Mouse (Mus musculus): Measurements from ENCODE around the gene Fv1. TPM values are rescaled to one million over a fixed set of nuclear protein-coding genes. Genes with fewer than 3 reads are reported as not detected.
A peak's percentile ranks its signal among the peaks of the same experiment; 100 is the strongest.
"Not testable (repeated sequence)": the region's sequence is repeated elsewhere in the genome, so short reads cannot be mapped to it uniquely, and the experiment has no call there.

Gene Fv1
- polyA plus RNA-seq, 1 experiment, result not detected

- 91% methylated on average over 3 of the region's 3 CpGs for WGBS
- H3K4me1 ChIP-seq (ENCODE audit: control insufficient read depth, insufficient read depth, low read length), result no peaks in the 10 kb centered on the region; the same call in 1 of the 2 replicates
Observed at GRCm38 (mm10) chr4:147862051-147862450, 6.7 kb upstream of the Fv1 start.

GRCm38 (mm10) chr4:147865651-147866050 is 3.1 kb upstream of the Fv1 start:
- 95% methylated on average over 6 of the region's 6 CpGs for WGBS
- Histone ChIP-seq H3K27ac (ENCODE audit: insufficient read depth, low read depth, low read length) (no peak overlapping the region), H3K4me3 (ENCODE audit: insufficient read depth, low read depth, low read length) (no peak overlapping the region), H3K4me1 (ENCODE audit: control insufficient read depth, insufficient read depth, low read length) (peaks cover 6% of the 10 kb centered on the region)
- no peak for TF ChIP-seq CTCF (IDR thresholded peaks at IDR 0.05; ENCODE audit: insufficient read depth, low read depth, low read length)
- TF ChIP-seq POLR2A (IDR thresholded peaks at IDR 0.05; ENCODE audit: insufficient read depth, low read depth, low read length), result no peak

More at GRCm38 (mm10) chr4:147862051-147862450, 6.7 kb upstream of the Fv1 start:
- Histone ChIP-seq H3K27ac (ENCODE audit: insufficient read depth, low read depth, low read length) (no peak overlapping the region), H3K4me3 (ENCODE audit: insufficient read depth, low read depth, low read length) (no peak overlapping the region)
- TF ChIP-seq CTCF (IDR thresholded peaks at IDR 0.05; ENCODE audit: insufficient read depth, low read depth, low read length) (no peak), POLR2A (IDR thresholded peaks at IDR 0.05; ENCODE audit: insufficient read depth, low read depth, low read length) (no peak)

- Histone ChIP-seq H3K27ac (ENCODE audit: insufficient read depth, low read depth, low read length) (no peak overlapping the region), H3K4me1 (ENCODE audit: control insufficient read depth, insufficient read depth, low read length) (peaks cover 6% of the 10 kb centered on the region), H3K4me3 (ENCODE audit: insufficient read depth, low read depth, low read length) (no peak overlapping the region)
- WGBS, result 95% methylated on average over 9 of the region's 9 CpGs
- TF ChIP-seq CTCF (IDR thresholded peaks at IDR 0.05; ENCODE audit: insufficient read depth, low read depth, low read length), result no peak
- TF ChIP-seq POLR2A (IDR thresholded peaks at IDR 0.05; ENCODE audit: insufficient read depth, low read depth, low read length), result no peak
Observed at GRCm38 (mm10) chr4:147866056-147866455, 2.7 kb upstream of the Fv1 start.

- WGBS, result 40% methylated on average over 3 of the region's 3 CpGs
- H3K4me3 ChIP-seq (ENCODE audit: insufficient read depth, low read depth, low read length); H3K4me1 ChIP-seq (ENCODE audit: control insufficient read depth, insufficient read depth, low read length); H3K27ac ChIP-seq (ENCODE audit: insufficient read depth, low read depth, low read length): not testable (repeated sequence)
Observed at GRCm38 (mm10) chr4:147866793-147867192, 2.0 kb upstream of the Fv1 start.

DNA sequence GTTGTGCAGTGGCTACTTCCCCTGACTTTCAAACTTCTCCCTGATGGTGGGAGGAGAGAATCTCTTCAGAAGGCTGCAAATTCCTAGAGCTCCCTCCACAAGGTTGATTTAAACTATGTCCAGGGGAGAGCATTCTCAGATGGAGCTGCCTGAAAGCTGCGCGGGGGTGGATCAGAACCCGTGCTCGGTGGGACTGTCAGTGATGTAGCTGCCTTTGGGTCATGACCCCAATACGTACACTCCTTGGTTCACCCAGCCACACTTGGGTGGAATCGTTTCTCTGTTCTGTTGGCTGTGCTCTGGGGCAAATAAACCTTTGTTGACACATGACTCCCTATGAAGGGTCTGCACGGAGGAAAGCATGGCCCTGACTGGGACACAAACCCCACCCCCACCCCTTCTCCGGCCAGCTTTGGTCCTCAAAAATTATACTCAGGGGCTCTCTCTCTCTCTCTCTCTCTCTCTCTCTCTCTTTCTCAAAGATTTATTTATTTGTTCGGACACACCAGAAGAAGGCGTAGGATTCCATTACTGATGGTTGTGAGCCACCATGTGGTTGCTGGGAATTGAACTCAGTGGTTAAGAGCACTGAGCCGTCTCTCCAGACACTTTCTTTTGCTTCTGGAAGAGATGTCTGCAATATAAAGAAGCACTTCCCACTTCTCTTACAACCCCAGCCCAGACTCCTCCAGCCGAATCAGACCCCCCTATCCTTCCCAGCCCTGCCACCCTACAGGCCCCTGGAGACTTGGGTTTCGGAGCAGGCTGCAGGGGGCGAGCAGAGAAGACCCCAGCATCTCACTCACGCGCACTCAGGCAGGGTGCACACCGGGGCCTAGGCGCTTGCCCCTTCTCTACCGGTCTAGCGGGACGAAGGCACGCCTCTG is 973 bp upstream of the Fv1 start:
- 6% methylated on average over 22 of the region's 22 CpGs for WGBS
- TF ChIP-seq CTCF (IDR thresholded peaks at IDR 0.05; ENCODE audit: insufficient read depth, low read depth, low read length) (no peak), POLR2A (IDR thresholded peaks at IDR 0.05; ENCODE audit: insufficient read depth, low read depth, low read length) (no peak)
- H3K27ac ChIP-seq (ENCODE audit: insufficient read depth, low read depth, low read length), result peak overlapping the region; percentile 29; the same call in 1 of the 2 replicates
- H3K4me3 ChIP-seq (ENCODE audit: insufficient read depth, low read depth, low read length), result peak overlapping the region; percentile 92
- peaks cover 6% of the 10 kb centered on the region for H3K4me1 ChIP-seq (ENCODE audit: control insufficient read depth, insufficient read depth, low read length)

DNA sequence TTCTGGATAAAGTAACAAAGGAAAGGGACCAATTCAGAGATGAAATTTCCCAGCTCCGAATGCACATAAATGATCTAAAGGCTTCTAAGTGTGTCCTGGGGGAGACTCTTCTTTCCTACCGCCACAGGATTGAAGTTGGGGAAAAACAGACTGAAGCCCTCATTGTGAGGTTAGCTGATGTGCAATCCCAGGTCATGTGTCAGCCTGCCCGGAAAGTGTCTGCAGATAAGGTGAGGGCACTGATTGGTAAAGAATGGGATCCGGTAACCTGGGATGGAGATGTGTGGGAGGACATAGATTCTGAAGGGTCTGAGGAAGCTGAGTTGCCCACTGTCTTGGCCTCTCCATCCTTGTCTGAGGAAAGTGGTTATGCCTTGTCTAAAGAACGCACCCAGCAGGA is 459 bp downstream of the Fv1 start:
- 8% methylated on average over 5 of the region's 5 CpGs for WGBS
- TF ChIP-seq POLR2A (IDR thresholded peaks at IDR 0.05; ENCODE audit: insufficient read depth, low read depth, low read length) (no peak), CTCF (IDR thresholded peaks at IDR 0.05; ENCODE audit: insufficient read depth, low read depth, low read length) (no peak)
- Histone ChIP-seq H3K27ac (ENCODE audit: insufficient read depth, low read depth, low read length) (no peak overlapping the region), H3K4me3 (ENCODE audit: insufficient read depth, low read depth, low read length) (peak overlapping the region; percentile 92), H3K4me1 (ENCODE audit: control insufficient read depth, insufficient read depth, low read length) (peaks cover 6% of the 10 kb centered on the region)

DNA sequence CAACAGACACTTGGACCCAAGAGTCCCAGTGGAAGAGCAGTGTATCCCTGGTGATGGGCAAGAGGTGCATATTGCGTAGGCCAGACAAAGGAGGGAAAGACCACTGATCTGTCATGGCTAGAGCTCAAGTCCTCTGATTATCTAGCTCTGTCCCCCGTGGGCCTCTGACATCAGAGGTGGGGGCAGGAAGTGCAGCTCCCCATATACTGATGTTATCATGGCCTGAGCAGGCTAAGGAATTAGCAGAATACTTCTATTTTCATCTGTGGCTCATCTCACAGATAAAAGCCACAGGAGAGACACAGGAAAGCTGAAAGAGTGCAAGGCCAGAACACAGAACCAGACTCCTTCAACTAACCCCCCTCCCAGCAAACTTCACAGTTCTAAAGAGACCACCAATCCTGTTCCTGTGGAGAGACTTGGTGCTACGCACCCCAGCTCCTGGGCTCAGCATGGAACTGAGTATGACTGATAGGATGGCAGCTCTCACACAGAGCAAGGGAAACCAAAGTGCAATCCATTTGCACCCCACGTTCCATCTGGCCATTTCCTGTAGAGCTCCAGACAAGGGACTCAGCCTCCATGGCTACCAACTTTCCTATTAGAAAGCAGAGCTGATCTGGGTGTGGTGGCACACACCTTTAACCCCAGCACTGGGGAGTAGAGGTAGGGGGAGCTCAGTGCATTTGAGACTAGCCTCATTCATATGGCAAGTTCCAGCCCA is 7.2 kb downstream of the Fv1 start:
- WGBS, result 86% methylated on average over 4 of the region's 4 CpGs
- TF ChIP-seq POLR2A (IDR thresholded peaks at IDR 0.05; ENCODE audit: insufficient read depth, low read depth, low read length) (no peak), CTCF (IDR thresholded peaks at IDR 0.05; ENCODE audit: insufficient read depth, low read depth, low read length) (no peak)
- Histone ChIP-seq H3K4me3 (ENCODE audit: insufficient read depth, low read depth, low read length) (no peak overlapping the region), H3K27ac (ENCODE audit: insufficient read depth, low read depth, low read length) (no peak overlapping the region), H3K4me1 (ENCODE audit: control insufficient read depth, insufficient read depth, low read length) (no peaks in the 10 kb centered on the region)

- WGBS, result 94% methylated on average over 9 of the region's 9 CpGs
- no peak overlapping the region for H3K4me3 ChIP-seq (ENCODE audit: insufficient read depth, low read depth, low read length)
- no peak for TF ChIP-seq CTCF (IDR thresholded peaks at IDR 0.05; ENCODE audit: insufficient read depth, low read depth, low read length)
- no peak for TF ChIP-seq POLR2A (IDR thresholded peaks at IDR 0.05; ENCODE audit: insufficient read depth, low read depth, low read length)
- H3K4me1 ChIP-seq (ENCODE audit: control insufficient read depth, insufficient read depth, low read length), result no peaks in the 10 kb centered on the region
- no peak overlapping the region for H3K27ac ChIP-seq (ENCODE audit: insufficient read depth, low read depth, low read length)
Observed at GRCm38 (mm10) chr4:147878537-147878936, 9.8 kb downstream of the Fv1 start.

DNA sequence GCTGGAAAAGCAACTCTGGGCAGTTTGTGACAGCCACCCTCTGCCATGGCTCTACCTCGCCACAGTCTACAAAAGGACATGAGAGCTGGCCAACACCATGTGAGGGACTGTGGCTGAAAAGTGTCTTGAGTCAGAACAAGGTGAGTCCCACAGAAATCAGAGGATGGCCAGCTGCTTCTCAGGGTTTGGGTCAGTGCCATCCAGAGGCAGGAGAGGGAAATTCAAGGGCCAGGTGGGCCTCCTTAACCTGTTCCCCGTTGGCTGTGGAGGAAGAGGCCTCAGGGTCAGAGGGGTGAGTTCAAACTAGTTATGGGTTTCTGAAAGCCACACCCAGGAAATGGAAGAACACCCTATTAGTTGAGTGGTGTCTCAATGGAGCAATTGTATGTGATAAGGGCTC is 10.7 kb downstream of the Fv1 start:
- 76% methylated on average over 2 of the region's 2 CpGs for WGBS
- H3K27ac ChIP-seq (ENCODE audit: insufficient read depth, low read depth, low read length), result no peak overlapping the region
- TF ChIP-seq CTCF (IDR thresholded peaks at IDR 0.05; ENCODE audit: insufficient read depth, low read depth, low read length) (no peak), POLR2A (IDR thresholded peaks at IDR 0.05; ENCODE audit: insufficient read depth, low read depth, low read length) (no peak)
- no peaks in the 10 kb centered on the region for H3K4me1 ChIP-seq (ENCODE audit: control insufficient read depth, insufficient read depth, low read length)
- no peak overlapping the region for H3K4me3 ChIP-seq (ENCODE audit: insufficient read depth, low read depth, low read length)
